Mouse (Mus musculus) lung, postnatal 0 days (tissue): ENCODE data around the gene Urb1.

Experiments
- CTCF ChIP-seq: IDR thresholded peaks from 2 replicates; pipeline ENCODE4 v1.5.1; 2016; ENCODE audit warnings: antibody characterized with exemption, mild to moderate bottlenecking
- EP300 ChIP-seq: IDR thresholded peaks from 2 replicates; pipeline ENCODE4 v1.6.1; 2016; ENCODE audit warnings: antibody characterized with exemption, mild to moderate bottlenecking, control low read depth

DNA sequence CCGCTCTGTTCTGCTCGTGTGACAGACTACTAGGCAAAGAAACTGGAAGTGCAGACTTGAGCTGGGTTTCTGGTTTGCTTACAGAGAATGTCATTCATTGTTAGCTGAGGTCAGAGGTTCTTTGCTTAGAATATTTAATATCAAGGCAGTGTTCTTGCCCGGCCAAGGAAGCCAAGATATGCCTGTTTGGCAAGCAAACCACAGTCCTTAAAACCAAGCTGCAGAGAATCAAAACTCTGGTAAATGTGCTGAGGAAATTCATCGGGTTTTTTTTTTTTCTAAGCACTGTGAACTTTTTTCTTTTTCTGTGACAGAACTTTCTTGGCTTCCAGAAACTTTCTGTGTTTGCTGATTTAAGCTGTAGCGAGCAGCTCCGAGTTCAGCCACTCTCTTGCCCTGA, 22.3 kb upstream of the Urb1 start:
- no peak for TF ChIP-seq CTCF
- TF ChIP-seq EP300: no peak
